In genomic region chr6:121108075-121108474, GRCm38 (mm10) we compare ENCODE assay signal across 9 mouse cellular contexts. TPM values are rescaled to one million over a fixed set of nuclear protein-coding genes. Genes with fewer than 3 reads are reported as not detected.
DNase-seq lines count a peak whose midpoint lies in the region; ATAC-seq and TF ChIP-seq lines count a peak whose summit lies in the region.
"Had no signal": no experiment of that assay in that cellular context is flagged by ENCODE, and none has a peak within 500 bp of the region (broad histone marks: within the 10 kb centered on the region; RNA-seq: fewer than 3 reads in every experiment).

No protein-coding gene starts in this region.

- peak overlapping the region; percentile 94 for H3K4me2 ChIP-seq in hindbrain, embryonic 13.5 days
- H3K4me2 ChIP-seq in neural tube, embryonic 11.5 days (ENCODE audit: low read depth): 0 out of 2 replicates have a peak overlapping the region, but pooled peaks have one; percentile 89
- H3K4me2 ChIP-seq in intestine, postnatal 0 days (replicated peaks; ENCODE audit: low read depth): no peak overlapping the region

- H3K27me3 ChIP-seq in erythroblast, embryonic 14.5 days (ENCODE audit: control insufficient read depth): no peaks in the 10 kb centered on the region
- H3K27me3 ChIP-seq in hindbrain, embryonic 13.5 days: no peaks in the 10 kb centered on the region
- no peaks in the 10 kb centered on the region for H3K27me3 ChIP-seq in hindbrain, embryonic 10.5 days (ENCODE audit: insufficient read depth, poor library complexity, severe bottlenecking)
- H3K27me3 ChIP-seq in neural tube, embryonic 11.5 days (ENCODE audit: control insufficient read depth, insufficient read depth, low read length): no peaks in the 10 kb centered on the region
- H3K27me3 ChIP-seq in intestine, postnatal 0 days (replicated peaks; ENCODE audit: control insufficient read depth, insufficient read depth, low read length): no peaks in the 10 kb centered on the region

- no peak for ATAC-seq in erythroblast, adult 5-6 weeks (replicated peaks; ENCODE audit: low FRiP score, poor library complexity, severe bottlenecking)
- ATAC-seq in hindbrain, embryonic 13.5 days (ENCODE audit: low FRiP score): no peak
- ATAC-seq in neural tube, embryonic 11.5 days (ENCODE audit: insufficient read depth, low FRiP score, low TSS enrichment): no peak
- ATAC-seq in intestine, postnatal 0 days: no peak

- TF ChIP-seq CTCF in intestine, postnatal 0 days (IDR thresholded peaks at IDR 0.05; ENCODE audit: low read depth): no peak

- H3K9ac ChIP-seq in hindbrain, embryonic 13.5 days: 0 out of 2 replicates have a peak overlapping the region, but pooled peaks have one; percentile 93
- no peak overlapping the region for H3K9ac ChIP-seq in neural tube, embryonic 11.5 days (ENCODE audit: low read length)
- H3K9ac ChIP-seq in intestine, postnatal 0 days (ENCODE audit: low read depth, low read length): no peak overlapping the region

- H3K9me3 ChIP-seq in erythroblast, embryonic 14.5 days (ENCODE audit: control insufficient read depth, low read length): no peaks in the 10 kb centered on the region
- H3K9me3 ChIP-seq in hindbrain, embryonic 13.5 days: no peaks in the 10 kb centered on the region
- H3K9me3 ChIP-seq in hindbrain, embryonic 10.5 days: no peaks in the 10 kb centered on the region
- no peaks in the 10 kb centered on the region for H3K9me3 ChIP-seq in neural tube, embryonic 11.5 days (ENCODE audit: control insufficient read depth, low read length)
- no peaks in the 10 kb centered on the region for H3K9me3 ChIP-seq in intestine, postnatal 0 days (ENCODE audit: control insufficient read depth)

- 70% methylated on average over 1 of the region's 1 CpGs for WGBS in hindbrain, embryonic 13.5 days
- 71% methylated on average over 1 of the region's 1 CpGs for WGBS in hindbrain, embryonic 10.5 days
- WGBS in neural tube, embryonic 11.5 days: 74% methylated on average over 1 of the region's 1 CpGs
- 78% methylated on average over 1 of the region's 1 CpGs for WGBS in intestine, postnatal 0 days

- peaks cover 48% of the 10 kb centered on the region for H3K36me3 ChIP-seq in erythroblast, embryonic 14.5 days (ENCODE audit: control insufficient read depth)
- H3K36me3 ChIP-seq in hindbrain, embryonic 13.5 days: peaks cover 13% of the 10 kb centered on the region
- peaks cover 26% of the 10 kb centered on the region for H3K36me3 ChIP-seq in hindbrain, embryonic 10.5 days
- H3K36me3 ChIP-seq in neural tube, embryonic 11.5 days (ENCODE audit: control insufficient read depth, insufficient read depth, low read length): no peaks in the 10 kb centered on the region
- H3K36me3 ChIP-seq in intestine, postnatal 0 days (ENCODE audit: control insufficient read depth, insufficient read depth): peaks cover 9% of the 10 kb centered on the region; the same call in 1 of the 2 replicates

- no peak overlapping the region for H3K27ac ChIP-seq in hindbrain, embryonic 13.5 days
- H3K27ac ChIP-seq in hindbrain, embryonic 10.5 days: no peak overlapping the region
- H3K27ac ChIP-seq in neural tube, embryonic 11.5 days (ENCODE audit: low read depth, low read length): no peak overlapping the region
- H3K27ac ChIP-seq in intestine, postnatal 0 days (ENCODE audit: low read depth, low read length): no peak overlapping the region

- H3K4me1 ChIP-seq in erythroblast, embryonic 14.5 days (ENCODE audit: control insufficient read depth): peaks cover 89% of the 10 kb centered on the region
- peaks cover 57% of the 10 kb centered on the region for H3K4me1 ChIP-seq in hindbrain, embryonic 13.5 days (replicated peaks)
- H3K4me1 ChIP-seq in hindbrain, embryonic 10.5 days (replicated peaks): peaks cover 71% of the 10 kb centered on the region
- peaks cover 10% of the 10 kb centered on the region for H3K4me1 ChIP-seq in neural tube, embryonic 11.5 days (ENCODE audit: control insufficient read depth, insufficient read depth, low read length)
- peaks cover 4% of the 10 kb centered on the region; the same call in 1 of the 2 replicates for H3K4me1 ChIP-seq in intestine, postnatal 0 days (replicated peaks; ENCODE audit: control insufficient read depth, insufficient read depth, low read length)

- H3K4me3 ChIP-seq in erythroblast, embryonic 14.5 days (replicated peaks): peak overlapping the region; percentile 99
- H3K4me3 ChIP-seq in hindbrain, embryonic 13.5 days: peak overlapping the region; percentile 85
- H3K4me3 ChIP-seq in hindbrain, embryonic 10.5 days: no peak overlapping the region
- H3K4me3 ChIP-seq in neural tube, embryonic 11.5 days (ENCODE audit: low read depth, low read length): no peak overlapping the region
- H3K4me3 ChIP-seq in intestine, postnatal 0 days (ENCODE audit: low read depth, low read length): no peak overlapping the region

- DNase-seq in hindbrain, embryonic 10.5 days (ENCODE audit: low spot score): no peak
- no peak for DNase-seq in neural tube, embryonic 11.5 days (ENCODE audit: low spot score)
- no peak for DNase-seq in neural tube, embryonic 10.5 days (ENCODE audit: extremely low spot score, low spot score)
- no peak for DNase-seq in thymus, postnatal 36 days
- DNase-seq: cerebellum, adult 9-11 months had no signal

RNA-seq across cellular contexts. Expression of gene Mical3, which starts 22.7 kb away (rescaled TPM):
- polyA plus RNA-seq in erythroblast, embryonic 14.5 days (2012): 9.7 and 11.0 TPM in 2 replicates
- 99.0 and 127 TPM in 2 replicates for total RNA-seq in erythroblast, adult 5-6 weeks (2015; ENCODE audit: low replicate concordance)
- total RNA-seq in erythroblast, adult 5-6 weeks (2017; ENCODE audit: low replicate concordance): 133 and 258 TPM in 2 replicates
- polyA plus RNA-seq in hindbrain, embryonic 13.5 days (2015; fragmentation: Nextera tagmentation; extraction: Ambion mirVana): 33.8 and 34.5 TPM in 2 replicates
- 10.3 and 11.8 TPM in 2 replicates for polyA plus RNA-seq in hindbrain, embryonic 10.5 days (2016; fragmentation: Nextera tagmentation; extraction: Ambion mirVana)
- polyA plus RNA-seq in neural tube, embryonic 11.5 days (2014; fragmentation: Nextera tagmentation; extraction: Ambion mirVana): 18.4 and 19.6 TPM in 2 replicates
- polyA plus RNA-seq in intestine, postnatal 0 days (2015; fragmentation: Nextera tagmentation; extraction: Ambion mirVana): 3.6 and 4.5 TPM in 2 replicates

Comparison
In these comparisons a context has a peak if more than half of its experiments do, and no peak if none do; other contexts are left out.
1. H3K4me3 ChIP-seq: peak in erythroblast, embryonic 14.5 days (single experiment) and hindbrain, embryonic 13.5 days (single experiment); none in hindbrain, embryonic 10.5 days (single experiment), neural tube, embryonic 11.5 days (single experiment) and intestine, postnatal 0 days (single experiment).